Mouse (Mus musculus) gastrocnemius, adult 18-20 months (tissue): ENCODE measurements around the gene Olig3. TPM values are rescaled to one million over a fixed set of nuclear protein-coding genes. Genes with fewer than 3 reads are reported as not detected.
"Not testable (repeated sequence)": the region's sequence is repeated elsewhere in the genome, so short reads cannot be mapped to it uniquely, and the experiment has no call there.

ENCODE experiments used
- DNase-seq: peaks from one replicate; pipeline ENCODE4 v3.0.0; 2021; ENCODE audit warnings: low spot score
- total RNA-seq, 2 experiments: library from RNA; stranded (reverse); gene quantifications; 2 replicates each; pipeline ENCODE4 v1.2.3; 2021

The Olig3 gene
- total RNA-seq, 2 experiments from 2014 or later: not detected

GRCm38 (mm10) chr10:19361539-19362293 lies 5.4 kb downstream of the Olig3 start:
- DNase-seq: no peak

GRCm38 (mm10) chr10:19362294-19362590 lies 5.9 kb downstream of the Olig3 start:
- DNase-seq: no peak

GRCm38 (mm10) chr10:19362861-19363260 lies 6.5 kb downstream of the Olig3 start:
- DNase-seq: no peak

GRCm38 (mm10) chr10:19363365-19363764 lies 7.0 kb downstream of the Olig3 start:
- no peak for DNase-seq

GRCm38 (mm10) chr10:19369143-19369542 lies 12.8 kb downstream of the Olig3 start:
- DNase-seq: no peak

- DNase-seq: no peak
These were observed 13.8 kb downstream of the Olig3 start for GRCm38 (mm10) chr10:19370146-19370545.

- DNase-seq: no peak
These were observed 15.9 kb downstream of the Olig3 start for GRCm38 (mm10) chr10:19372263-19372662.

GRCm38 (mm10) chr10:19373797-19374196 lies 17.5 kb downstream of the Olig3 start:
- DNase-seq: no peak

GRCm38 (mm10) chr10:19374311-19374710 lies 18.0 kb downstream of the Olig3 start:
- no peak for DNase-seq

- DNase-seq: no peak
These were observed 19.5 kb downstream of the Olig3 start for GRCm38 (mm10) chr10:19375838-19376237.

GRCm38 (mm10) chr10:19380971-19381370 lies 24.6 kb downstream of the Olig3 start:
- DNase-seq: not testable (repeated sequence)

- DNase-seq: no peak
These were observed 27.8 kb downstream of the Olig3 start for GRCm38 (mm10) chr10:19384176-19384575.

GRCm38 (mm10) chr10:19391819-19392218 lies 35.5 kb downstream of the Olig3 start:
- DNase-seq: no peak

- no peak for DNase-seq
These were observed 40.3 kb downstream of the Olig3 start for GRCm38 (mm10) chr10:19396485-19397137.

- no peak for DNase-seq
These were observed 41.1 kb downstream of the Olig3 start for GRCm38 (mm10) chr10:19397396-19397795.

- no peak for DNase-seq
These were observed 44.8 kb downstream of the Olig3 start for GRCm38 (mm10) chr10:19401136-19401535.

GRCm38 (mm10) chr10:19404401-19404800 lies 48.1 kb downstream of the Olig3 start:
- DNase-seq: no peak

GRCm38 (mm10) chr10:19405959-19406358 lies 49.6 kb downstream of the Olig3 start:
- DNase-seq: no peak

GRCm38 (mm10) chr10:19407168-19407567 lies 50.8 kb downstream of the Olig3 start:
- no peak for DNase-seq
